Mouse (Mus musculus): ENCODE results near the gene Abi1. TPM values are rescaled to one million over a fixed set of nuclear protein-coding genes. Genes with fewer than 3 reads are reported as not detected.
"Not testable (repeated sequence)": the region's sequence is repeated elsewhere in the genome, so short reads cannot be mapped to it uniquely, and the experiment has no call there.

Abi1 gene
- 144 TPM in 2 replicates for total RNA-seq (2015)
- 185 and 235 TPM in 2 replicates for total RNA-seq (2017)

DNA sequence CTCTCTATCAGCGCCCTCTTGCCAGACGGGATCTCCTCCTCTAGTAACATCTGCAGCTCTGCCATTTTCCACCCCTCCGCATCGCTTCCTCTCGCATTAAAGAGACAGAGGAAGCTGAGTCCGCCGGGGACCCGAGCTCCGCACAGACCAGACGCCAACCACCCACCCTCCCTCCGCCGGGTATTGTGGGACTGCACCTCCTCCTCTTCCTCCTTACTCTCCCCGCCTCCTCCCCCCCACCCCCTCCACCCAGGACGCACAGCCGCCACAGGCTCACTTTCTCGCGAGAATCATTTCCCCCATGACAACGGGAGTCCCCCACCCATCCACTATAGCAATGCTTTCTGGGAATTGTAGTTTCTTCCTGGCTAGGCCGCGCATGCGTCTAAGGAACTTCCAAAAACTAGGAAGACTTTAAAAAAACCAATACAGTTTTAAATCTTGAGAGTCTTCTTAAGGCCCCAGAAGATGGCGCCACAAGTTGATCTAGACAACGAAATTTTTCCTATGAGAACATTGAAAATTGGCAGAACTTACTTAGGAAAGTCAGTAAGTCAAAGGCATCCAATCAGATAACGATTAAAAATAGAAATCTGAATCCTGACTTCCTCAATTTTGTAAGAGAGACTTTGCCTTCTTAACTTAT is at the start of gene Abi1:
Gene Abi1, minus strand, starts transcription at position 241 of the 646 bp plus-strand sequence.
- peak; percentile 85 for ATAC-seq (ENCODE audit: poor library complexity, severe bottlenecking)

DNA sequence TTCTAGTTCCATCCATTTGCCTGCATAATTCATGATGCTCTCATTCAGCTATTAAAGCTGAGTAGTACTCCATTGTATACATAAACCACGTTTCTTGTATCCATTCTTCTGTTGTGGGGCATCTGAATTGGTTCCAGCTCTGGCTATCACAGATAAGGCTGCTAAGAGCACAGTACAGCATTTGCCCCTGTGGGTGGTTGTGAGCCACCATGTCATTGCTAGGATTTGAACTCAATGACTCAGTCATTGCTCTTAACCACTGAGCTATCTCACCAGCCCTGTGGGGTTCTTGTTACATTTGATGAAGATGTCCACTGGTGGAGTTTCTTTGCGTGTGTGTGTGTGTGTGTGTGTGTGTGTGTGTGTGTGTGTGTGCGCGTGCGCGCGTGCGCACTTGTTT is 44.5 kb upstream of the Abi1 start:
- no peak for ATAC-seq (ENCODE audit: poor library complexity, severe bottlenecking)

DNA sequence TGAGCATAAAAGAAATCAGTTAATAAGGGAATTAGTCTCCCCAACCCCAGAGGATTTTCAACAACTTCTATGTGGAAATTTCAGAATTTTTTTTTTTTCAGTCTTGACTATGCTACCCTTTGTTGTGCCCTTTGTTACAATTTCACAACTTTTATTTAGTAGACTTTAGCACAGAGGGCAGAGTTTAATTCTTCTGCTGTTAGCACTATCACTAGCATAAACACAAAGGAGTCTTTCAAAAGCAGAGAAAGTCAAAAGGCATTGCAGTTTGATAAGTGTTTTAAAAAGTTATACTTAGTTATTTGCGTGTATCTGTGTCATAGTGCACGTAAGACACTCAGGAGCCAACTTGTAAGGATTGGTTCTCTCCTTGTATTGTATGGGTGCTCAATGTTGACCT is 38.5 kb upstream of the Abi1 start:
- ATAC-seq (ENCODE audit: poor library complexity, severe bottlenecking): no peak

DNA sequence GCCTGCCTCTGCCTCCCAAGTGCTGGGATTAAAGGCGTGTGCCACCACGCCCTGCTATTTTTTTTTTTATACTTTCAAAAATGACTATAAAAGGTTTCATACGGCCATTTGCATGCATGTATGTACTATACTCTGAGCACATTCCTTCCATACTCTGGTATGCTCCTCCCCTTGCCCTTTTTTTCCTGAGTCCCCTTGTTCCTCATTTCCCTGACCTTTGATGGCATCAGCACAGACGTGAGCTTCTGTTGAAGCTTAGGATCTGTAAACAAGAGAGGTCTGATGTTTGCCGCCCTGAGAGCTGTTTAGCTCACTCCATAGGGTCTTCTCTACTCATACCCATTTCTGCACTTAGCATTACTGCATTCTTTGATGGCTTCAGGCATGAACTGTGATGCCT is 37.7 kb upstream of the Abi1 start:
- no peak for ATAC-seq (ENCODE audit: poor library complexity, severe bottlenecking)

DNA sequence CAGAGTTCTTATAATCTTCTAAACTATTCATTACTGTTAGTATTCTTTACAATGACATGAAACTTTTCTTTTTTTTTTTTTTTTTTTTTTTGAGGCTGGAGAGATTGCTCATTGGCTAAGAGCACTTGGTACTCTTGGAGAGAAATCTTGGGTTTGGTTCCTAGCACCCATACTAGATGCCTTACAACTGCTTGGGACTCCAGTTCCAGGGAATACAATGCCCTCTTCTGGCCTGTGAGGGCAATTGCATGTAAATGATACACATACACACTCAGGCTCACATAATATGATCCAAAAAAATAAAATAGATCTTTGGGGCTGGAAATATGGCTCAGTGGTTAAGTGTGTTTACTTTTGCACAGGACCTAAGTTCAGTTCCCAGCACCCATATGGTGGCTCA is 36.7 kb upstream of the Abi1 start:
- ATAC-seq (ENCODE audit: poor library complexity, severe bottlenecking): no peak

DNA sequence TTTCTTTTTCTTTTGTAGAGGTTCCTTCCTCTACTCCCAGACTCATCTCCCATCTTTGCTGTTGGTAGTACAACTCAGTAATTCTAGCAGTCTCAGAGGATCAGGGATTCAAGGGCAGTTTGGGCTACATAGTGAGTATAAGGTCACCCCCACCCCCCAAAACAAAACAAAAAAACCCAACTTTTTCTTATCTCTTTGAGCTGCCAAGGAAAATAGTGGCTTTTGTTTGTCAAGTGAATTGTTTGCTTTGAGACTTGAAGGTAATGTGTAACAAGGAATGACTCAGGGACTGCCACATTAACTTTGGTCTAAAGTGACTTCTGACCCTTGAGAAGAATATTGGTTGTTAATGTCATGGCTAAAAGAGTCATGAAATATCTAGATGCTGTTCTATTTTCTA is 35.8 kb upstream of the Abi1 start:
- no peak for ATAC-seq (ENCODE audit: poor library complexity, severe bottlenecking)

DNA sequence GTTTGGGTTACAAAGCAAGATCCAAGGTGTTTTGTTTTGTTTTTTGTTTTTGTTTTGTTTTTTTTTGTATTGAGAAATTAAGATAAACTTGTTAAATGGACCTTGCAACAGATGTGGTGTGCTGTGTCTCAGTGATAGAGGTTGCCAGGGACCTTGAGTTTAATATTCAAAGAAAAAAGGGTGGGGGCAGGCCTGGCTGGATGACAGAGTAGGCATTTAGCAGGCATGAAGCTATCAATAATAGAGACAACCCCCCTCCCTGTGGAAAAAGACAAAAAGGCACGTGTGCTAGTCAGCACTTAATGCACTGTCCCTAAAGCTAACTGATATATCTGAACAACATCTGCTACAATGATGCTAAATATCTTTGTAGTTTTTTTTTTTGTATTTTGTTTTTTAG is 31.4 kb upstream of the Abi1 start:
- ATAC-seq (ENCODE audit: poor library complexity, severe bottlenecking): no peak

DNA sequence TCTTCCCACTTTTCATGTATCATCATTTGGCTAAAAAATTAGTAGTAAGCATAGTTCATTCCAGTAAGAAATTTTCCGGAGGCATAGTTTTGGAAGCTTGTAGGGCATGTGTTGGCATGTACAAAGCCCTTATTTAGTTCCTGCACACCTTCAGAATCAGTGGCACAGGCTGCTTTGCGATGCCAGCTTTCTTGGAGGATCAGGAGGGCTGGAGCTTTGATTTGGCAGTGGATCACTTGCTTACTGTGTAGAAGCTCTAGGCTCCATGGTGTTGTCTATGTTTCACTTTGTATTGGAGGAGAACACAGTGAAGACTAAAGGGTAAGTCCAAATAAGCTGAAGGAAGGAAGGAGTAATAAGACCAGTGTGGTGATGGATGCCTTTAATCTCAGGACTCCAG is 30.4 kb upstream of the Abi1 start:
- ATAC-seq (ENCODE audit: poor library complexity, severe bottlenecking): no peak

DNA sequence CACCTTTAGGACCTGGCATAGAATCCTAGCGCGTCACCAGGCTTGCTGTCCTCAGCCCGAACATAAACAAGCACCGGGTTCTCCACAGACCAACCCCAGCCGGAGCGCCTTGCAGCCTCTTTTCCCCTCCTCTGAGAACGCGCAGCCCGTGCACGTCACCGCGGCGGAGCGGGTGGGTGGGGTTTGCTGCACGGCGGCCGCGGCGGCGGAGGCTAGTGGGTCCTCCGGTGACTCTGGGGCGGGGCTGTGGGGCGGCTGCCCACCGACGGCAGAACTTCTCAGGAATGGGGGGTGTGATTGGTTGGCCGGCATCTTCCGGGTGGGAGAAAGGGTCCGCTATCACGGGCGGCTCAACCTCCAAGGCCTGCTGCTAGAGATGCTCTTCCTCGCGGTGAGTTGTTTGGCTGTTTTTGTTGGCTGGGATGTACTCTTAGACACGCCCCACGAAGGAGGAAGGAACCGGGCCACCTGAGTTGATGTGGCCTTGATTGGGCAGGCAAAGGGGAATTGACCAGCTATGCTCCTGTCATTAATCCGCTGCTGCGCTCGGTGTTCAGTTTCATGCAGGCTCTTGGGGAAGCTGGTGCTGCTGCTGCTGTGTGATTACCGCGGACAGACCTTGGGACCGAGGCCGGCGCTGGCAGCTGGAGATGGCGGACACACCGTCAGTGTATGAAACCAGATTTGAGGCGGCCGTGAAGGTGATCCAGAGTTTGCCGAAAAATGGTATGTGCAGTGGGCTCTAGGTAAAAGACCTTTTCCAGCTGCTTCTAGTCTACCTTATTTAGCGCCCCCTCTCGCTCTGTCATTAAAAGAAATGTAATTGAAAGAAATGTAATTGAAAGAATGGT is 29.1 kb upstream of the Abi1 start:
- peak; percentile 73 for ATAC-seq (ENCODE audit: poor library complexity, severe bottlenecking)

DNA sequence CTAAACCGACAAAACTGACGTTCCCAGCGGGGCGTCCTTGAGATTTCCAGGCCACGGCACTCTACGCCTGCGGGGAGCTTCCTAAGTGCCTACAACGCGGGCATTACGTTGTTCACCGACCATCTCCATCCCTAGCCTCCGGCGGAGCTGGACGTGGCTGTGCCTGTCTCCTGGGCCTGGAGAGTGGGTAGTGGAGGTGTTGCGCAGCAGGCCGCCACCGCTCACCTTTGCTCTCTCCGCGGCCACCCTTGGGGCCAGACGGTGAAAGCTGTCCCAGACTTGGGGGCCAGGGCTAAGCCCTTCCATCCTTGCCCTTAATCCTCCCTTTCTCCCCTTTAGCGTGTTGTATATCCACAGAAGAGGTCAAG is 28.3 kb upstream of the Abi1 start:
- ATAC-seq (ENCODE audit: poor library complexity, severe bottlenecking): peak; percentile 23

DNA sequence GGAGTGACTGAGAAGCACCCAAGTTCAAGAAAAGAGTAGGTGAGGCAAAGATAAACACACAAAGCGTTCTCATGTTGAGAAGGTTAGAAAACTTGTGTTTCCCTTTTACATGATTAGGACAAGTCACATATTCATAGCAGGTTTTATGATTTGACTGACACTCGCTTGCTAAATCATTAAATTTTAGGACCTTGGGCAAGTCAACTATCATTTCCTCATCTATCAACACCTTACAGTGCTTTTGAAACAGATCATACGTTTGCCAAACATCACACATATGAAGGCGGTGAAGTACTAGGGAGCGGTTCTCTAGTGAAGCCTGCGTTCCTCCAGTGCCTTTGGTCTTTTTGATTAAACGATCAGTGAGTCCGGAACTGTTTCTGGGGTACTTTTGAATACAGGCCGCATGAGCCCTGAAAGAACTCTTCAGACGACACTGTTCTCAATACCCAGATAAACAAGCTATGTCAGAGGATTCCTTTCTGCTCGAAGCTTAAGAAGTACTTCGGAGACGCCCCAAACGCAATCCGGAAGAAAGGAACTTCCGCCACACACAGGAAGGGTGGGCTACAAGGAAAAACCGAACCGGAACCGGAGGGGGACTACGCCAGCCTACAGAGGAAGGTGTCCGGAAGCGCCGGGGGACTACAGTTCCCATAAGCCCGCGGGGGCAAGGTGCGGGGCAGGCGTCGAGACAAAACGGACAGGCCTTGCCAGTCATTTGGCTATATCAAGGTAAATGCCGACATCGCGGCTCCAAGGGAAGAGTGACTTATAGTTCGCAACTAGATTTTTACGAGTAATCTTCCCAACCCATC is 27.7 kb upstream of the Abi1 start, which contains the start of gene Acbd5:
Gene Acbd5, plus strand, starts transcription at position 616 of the 818 bp plus-strand sequence.
- peak; percentile 78 for ATAC-seq (ENCODE audit: poor library complexity, severe bottlenecking)

DNA sequence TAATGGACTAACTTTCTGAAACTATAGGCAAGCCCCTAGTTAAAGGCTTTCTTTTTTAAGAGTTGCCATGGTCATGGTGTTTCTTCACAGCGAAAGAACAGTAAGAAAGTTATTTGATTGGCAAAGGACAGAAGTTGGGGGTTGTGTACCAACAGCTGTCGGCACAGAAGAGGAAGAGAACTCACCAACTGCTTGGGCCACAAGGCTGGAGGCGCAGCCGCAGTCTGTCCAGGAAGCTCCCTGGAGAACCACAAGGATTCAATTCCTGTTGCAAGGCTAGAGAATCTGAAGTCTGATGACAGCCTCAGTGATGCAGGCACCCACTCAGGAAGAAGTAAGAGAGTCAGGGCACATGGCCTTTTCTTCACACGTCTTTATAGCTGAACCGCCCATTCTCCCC is 12.5 kb upstream of the Abi1 start:
- peak; percentile 99 for ATAC-seq (ENCODE audit: poor library complexity, severe bottlenecking)

DNA sequence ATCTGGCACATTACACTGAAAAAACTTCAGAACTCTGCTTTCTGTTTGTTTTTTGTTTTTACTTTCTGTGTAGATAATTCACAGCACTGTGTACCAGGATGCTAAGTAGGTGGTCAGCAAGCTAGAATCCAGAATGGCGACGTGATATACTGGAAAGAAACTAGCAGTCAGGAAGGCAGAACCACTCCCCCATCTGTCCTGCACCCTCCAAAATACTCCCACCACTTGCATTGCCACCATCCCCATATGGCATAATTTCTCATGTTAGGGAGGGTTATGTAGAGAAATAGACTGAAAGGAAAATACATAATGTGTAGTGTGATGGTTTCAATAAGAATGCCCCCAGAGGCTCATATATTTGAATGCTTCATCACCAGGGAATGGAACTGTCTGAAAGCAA is 11.8 kb upstream of the Abi1 start:
- no peak for ATAC-seq (ENCODE audit: poor library complexity, severe bottlenecking)

DNA sequence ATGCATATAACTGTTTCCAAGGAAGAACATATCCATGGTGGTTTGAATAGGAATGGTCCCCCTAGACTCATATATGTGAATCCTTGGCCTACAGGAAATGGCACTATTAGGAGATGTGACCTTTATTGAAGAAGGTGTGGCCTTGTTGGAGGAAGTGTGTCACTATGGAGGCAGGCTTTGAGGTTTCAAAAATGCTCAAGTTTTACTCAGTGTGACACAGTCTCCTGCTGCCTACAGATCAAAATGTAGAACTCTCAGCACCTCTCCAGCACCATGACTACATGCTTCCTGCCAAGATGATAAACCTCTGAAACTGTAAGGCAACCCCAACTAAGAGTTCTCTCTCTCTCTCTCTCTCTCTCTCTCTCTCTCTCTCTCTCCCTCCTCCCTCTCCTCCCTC is 8.0 kb upstream of the Abi1 start:
- ATAC-seq (ENCODE audit: poor library complexity, severe bottlenecking): peak; percentile 22; the same call in 1 of the 2 replicates

DNA sequence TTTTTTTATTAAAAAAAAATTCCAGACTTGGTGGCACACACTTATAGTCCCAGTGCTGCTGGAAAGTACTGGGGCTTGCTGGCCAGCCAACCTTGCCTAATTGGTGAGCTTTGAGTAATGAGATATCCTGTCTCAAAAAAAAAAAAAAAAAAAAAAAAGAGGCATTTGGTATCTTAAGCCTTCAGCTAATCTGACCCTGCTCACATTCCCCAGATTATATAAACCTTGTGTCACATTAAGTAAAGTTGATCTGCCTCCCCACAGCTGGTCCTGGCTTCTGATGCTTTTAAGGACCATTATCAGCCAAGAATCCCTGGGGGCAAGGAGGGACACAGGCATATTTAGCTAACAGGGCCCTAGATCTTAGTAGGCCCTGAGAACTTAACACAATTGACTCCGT is 5.7 kb upstream of the Abi1 start:
- ATAC-seq (ENCODE audit: poor library complexity, severe bottlenecking): no peak

DNA sequence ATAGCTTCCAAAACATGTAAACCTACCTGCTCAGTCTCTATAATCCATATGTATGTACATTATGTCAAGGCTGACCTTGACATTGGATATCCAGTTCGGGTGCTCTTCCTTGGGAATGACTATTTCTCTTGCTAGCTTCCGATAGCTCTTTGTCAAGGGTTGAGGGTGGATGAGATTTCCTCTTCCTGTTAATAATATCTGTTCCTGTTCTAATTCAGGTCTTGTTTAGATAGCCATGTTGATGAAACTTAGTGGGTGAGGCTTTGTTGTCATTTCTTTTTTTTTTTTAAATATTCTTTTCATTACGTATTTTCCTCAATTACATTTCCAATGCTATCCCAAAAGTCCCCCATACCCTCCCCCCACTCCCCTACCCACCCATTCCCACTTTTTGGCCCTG is 2.1 kb upstream of the Abi1 start:
- no peak for ATAC-seq (ENCODE audit: poor library complexity, severe bottlenecking)

DNA sequence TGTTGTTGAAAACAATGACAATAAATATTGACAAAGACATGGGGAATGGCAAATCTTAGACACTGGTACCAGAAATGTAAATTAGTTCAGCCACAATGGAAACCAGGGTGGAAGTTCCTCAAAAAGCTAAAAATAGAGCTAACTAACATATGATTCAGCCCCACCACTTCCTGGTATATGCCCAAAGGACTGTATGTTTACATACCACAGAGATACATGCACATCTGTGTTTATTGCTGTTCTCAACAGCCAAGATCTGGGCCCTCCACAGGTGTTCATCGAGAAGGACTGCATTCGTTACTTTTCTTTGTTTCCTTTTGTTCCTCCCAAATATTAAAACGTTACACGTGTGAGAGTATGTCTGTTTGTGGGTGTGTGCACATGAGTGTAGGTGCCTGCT is 1.4 kb upstream of the Abi1 start:
- ATAC-seq (ENCODE audit: poor library complexity, severe bottlenecking): peak; percentile 48

DNA sequence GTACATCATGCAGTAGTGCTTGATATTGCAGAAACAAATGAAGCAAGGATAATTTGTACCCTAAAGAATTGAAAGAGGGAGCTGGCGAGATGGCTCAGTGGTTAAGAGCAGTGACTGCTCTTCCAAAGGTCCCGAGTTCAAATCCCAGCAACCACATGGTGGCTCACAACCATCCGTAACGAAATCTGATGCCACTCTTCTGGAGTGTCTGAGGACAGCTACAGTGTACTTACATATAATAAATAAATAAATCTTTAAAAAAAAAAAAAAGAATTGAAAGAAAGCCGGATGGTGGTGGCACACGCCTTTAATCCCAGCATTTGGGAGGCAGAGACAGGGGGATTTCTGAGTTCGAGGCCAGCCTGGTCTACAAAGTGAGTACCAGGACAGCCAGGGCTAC is 649 bp upstream of the Abi1 start:
- ATAC-seq (ENCODE audit: poor library complexity, severe bottlenecking): not testable (repeated sequence)

DNA sequence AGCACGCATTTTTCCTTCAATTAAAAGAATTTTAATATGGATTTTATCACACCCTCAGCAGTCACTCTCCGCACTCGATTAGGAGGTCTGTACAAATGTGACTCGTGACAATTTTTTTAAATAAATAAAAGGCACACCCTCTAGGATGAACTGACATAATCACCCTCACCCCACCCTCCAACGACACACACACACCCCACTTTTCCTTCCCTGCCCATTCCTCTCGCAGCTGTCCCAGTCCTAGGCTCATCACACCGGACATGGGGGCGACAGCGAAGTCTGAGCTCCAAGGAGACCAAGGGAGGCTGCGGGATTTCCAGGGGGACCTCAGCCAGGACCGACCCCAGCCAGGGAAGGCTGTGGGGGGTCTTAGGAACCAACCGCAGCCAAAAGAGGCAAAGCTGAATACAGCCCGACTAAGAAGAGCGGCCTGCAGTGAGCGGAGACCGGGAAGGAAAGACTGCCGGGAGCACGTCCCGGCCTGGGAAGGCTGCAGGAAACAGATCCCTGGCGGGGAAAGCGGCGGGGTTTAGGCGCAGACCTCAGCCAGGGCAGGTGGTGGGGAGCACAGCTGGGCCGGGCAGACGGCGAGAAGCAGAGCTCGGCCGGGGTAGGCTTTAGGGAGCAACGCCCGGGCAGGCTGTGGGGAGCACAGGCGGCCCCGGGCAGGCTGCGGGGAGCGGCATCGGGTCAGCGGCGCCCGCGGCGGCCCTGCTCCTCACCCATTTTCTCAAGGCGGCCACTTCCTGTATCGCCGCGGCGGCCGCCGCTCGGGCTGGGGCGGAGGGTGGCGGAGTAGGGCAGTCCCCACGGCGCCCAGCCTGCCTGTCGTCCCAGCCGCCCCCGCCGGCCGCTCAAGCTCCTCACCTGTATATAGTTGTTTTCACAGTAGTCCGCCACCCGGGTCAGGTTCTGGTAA is 700 bp downstream of the Abi1 start:
- ATAC-seq (ENCODE audit: poor library complexity, severe bottlenecking): peak; percentile 62

DNA sequence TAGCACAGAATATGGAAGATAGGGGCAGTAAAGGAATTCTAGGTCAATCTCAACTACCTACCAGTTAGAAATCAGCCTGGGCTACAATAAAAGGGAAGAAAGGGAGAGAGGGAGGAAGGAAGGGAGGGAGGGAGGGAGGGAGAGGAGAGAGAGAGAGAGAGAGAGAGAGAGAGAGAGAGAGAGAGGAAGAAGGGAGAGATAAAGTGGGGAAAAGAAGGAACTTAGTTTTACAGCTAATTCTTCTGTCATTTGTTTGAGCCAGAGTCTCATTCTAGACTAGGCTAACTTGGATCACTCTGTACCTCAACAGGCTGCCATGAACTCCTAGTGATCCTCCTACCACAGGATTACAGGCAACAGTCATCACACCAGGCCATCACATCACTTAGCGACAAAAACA is 4.6 kb downstream of the Abi1 start:
- ATAC-seq (ENCODE audit: poor library complexity, severe bottlenecking): no peak
